Mouse (Mus musculus) v-Abl transformed pro-B cells (cell line): ENCODE data around the gene Gpr137b.
"Not testable (repeated sequence)": the region's sequence is repeated elsewhere in the genome, so short reads cannot be mapped to it uniquely, and the experiment has no call there.

Experiments used
- in situ Hi-C, 2 experiments: fragments of 400-800 bp; cut with MboI; formaldehyde crosslinking; loops; one replicate each; pipeline ENCODE4 v1.15.1; 2025; ENCODE audit not compliant: unreplicated experiment in 2 of 2

The Gpr137b gene

DNA sequence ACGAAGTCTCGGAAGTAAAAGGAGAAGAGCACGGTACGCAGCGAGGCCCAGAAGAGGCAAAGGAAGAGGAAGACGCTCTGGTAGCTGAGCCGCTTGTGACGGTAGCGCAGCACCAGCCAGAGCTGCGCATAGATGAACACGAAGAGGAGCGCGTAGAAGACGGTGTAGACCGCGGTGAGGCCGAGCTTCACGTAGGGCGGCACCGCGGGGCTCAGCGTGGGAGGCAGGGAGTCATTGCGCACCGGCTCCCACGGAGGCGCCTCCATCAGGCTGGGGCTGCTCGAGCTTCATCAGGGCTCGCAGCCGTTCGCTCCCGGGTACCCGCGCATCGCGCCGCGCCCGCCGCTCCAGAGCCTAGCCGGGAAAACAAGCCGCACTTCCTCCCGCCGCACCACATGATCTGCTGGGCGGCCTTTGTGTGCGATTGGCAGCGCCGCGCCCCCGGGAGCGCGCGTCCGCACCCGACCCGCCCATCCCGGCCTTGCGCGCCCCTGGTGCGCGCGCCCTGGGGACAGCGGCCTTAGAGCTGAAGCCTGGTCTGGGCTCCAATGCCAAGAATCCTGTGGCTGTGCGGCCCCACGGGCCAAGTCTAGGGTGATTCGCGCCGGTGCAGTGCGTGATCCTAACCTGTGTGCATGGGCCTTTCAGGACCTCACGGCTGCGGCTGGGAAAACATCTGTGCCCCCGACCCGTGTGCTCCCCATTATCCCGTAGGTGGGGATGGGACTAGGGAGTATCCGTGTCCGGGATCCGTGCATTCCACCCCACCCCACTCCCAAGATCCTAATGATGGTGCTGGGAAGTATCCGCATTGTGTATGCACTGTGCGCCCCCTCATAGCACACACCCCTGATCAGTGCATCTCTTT is at the start of gene Gpr137b:
Gene Gpr137b (minus strand): TSS at position 787 of the 868 bp plus-strand sequence.
- in situ Hi-C loops = not testable (repeated sequence)

DNA sequence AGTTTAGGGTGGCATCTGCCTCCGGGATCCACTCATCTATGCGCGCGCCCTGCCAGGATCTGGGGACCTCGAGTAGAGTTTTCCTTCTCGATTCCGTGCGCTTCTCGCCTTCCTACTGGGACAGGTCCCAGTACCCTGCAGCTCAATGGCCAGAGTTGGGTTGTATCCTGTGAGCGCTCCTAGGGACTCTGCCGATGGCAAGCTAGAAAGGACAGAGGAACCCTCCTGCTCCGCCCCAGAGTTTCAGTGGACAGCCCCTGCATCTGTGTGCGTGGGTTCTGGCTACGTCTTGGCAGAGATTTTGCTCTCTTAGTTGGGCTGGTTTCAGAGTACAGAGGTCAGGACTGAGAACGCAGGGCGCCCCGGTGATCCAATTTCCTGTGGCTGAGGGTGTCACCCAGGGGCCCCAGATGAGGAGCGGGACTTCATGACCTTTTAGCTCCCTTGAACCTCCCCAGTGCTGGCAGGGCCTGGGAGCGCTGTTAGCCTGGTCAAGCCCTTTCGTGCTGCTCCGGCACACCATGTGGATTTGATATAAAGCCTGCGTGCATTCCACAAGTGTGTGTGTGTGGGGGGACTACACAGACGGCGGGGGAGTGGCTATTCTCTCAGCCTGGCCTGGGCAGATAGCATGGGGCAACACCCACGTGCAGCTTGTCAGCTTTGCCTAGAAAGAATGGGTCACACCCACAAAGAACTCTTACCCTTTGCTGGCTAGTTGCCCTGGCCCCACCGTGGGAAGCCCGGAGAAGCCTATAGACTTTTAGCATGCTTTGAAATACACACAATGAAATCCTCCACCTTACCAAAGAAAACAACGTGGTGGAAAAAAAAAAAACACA is 44.5 kb upstream of the Gpr137b start:
- in situ Hi-C loops = not testable (repeated sequence)

GRCm38 (mm10) chr13:13437460-13438015 is 43.7 kb upstream of the Gpr137b start, which contains the start of gene Nid1:
Gene Nid1, plus strand, starts transcription at chr13:13437551.
- in situ Hi-C loops = not testable (repeated sequence)

GRCm38 (mm10) chr13:13436161-13436560 is 42.3 kb upstream of the Gpr137b start:
- in situ Hi-C loops = not testable (repeated sequence)

- in situ Hi-C loops = loop anchor here in 1 of 2 experiments (25.0 kb wide), 1 partner anchor 186 kb away; no protein-coding TSS in a partner anchor
Observed at GRCm38 (mm10) chr13:13423301-13423700, 29.5 kb upstream of the Gpr137b start.

GRCm38 (mm10) chr13:13418859-13419258 is 25.0 kb upstream of the Gpr137b start:
- in situ Hi-C loops = loop anchor here (5.0 to 25.0 kb wide), 5 partner anchors 94 to 492 kb away; no protein-coding TSS in a partner anchor

- in situ Hi-C loops = loop anchor here (5.0 to 25.0 kb wide), 5 partner anchors 91 to 489 kb away; no protein-coding TSS in a partner anchor
Observed at GRCm38 (mm10) chr13:13416007-13416337, 22.2 kb upstream of the Gpr137b start.

GRCm38 (mm10) chr13:13415120-13416006 is 21.5 kb upstream of the Gpr137b start:
- in situ Hi-C loops = loop anchor here (5.0 to 25.0 kb wide), 5 partner anchors 91 to 488 kb away; no protein-coding TSS in a partner anchor

GRCm38 (mm10) chr13:13414206-13414605 is 20.4 kb upstream of the Gpr137b start:
- in situ Hi-C loops = loop anchor here (10.0 to 25.0 kb wide), 3 partner anchors 89 to 479 kb away; no protein-coding TSS in a partner anchor

GRCm38 (mm10) chr13:13405511-13405910 is 11.7 kb upstream of the Gpr137b start:
- in situ Hi-C loops = loop anchor here in 1 of 2 experiments (25.0 kb wide), 1 partner anchor 168 kb away; no protein-coding TSS in a partner anchor

DNA sequence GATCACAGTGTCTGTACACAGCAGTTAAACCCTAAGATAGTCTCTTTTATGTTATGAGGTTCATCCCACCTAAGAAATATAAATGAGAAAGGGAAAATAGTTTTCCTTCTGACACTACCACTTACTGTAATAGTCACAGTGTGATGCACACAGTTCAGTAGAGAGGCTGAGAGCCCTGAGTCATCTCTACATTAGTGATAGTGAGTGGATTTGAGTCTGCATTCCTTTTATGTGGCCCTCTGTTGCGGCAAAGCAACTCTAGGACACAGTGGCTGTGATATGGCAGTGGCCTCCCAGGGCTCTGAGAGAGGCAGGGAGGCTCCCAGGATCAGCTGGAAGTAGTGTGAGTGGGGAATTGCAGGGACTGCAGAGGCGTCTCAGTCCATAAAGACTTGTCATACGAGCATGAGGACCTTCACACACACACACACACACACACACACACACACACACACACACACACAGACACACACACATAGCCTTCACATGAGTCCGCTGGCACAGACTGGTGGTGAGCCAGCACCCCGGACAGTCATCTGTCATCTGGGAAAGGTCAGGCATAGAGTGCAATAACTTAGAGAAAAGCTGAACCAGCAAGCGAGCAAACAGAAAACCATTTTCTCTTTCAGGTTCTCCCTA is 10.8 kb upstream of the Gpr137b start:
- in situ Hi-C loops = loop anchor here in 1 of 2 experiments (25.0 kb wide), 1 partner anchor 167 kb away; no protein-coding TSS in a partner anchor

GRCm38 (mm10) chr13:13403839-13404238 is 10.0 kb upstream of the Gpr137b start:
- in situ Hi-C loops = loop anchor here in 1 of 2 experiments (25.0 kb wide), 1 partner anchor 167 kb away; no protein-coding TSS in a partner anchor

GRCm38 (mm10) chr13:13403366-13403765 is 9.6 kb upstream of the Gpr137b start:
- in situ Hi-C loops = loop anchor here in 1 of 2 experiments (25.0 kb wide), 1 partner anchor 166 kb away; no protein-coding TSS in a partner anchor

DNA sequence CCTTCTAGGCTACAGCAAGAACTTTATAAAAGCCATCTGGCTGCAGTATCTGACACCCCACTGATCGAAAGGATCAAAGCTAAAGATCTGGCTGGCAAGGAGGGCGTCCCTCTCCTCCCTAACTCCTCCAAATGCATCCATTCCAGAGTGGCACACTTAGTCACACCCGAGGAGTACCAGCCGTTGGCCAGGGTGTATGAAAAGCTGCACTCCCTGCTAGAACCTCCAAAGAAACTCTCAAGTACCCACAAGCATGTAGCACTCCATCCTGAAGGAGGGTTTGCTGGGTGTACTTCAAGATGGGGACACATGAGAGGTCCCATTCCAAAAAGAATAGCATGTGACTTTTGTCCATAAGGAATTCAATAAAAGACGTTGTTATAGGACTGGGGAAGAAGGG is 9.0 kb upstream of the Gpr137b start:
- in situ Hi-C loops = loop anchor here in 1 of 2 experiments (25.0 kb wide), 1 partner anchor 166 kb away; no protein-coding TSS in a partner anchor

DNA sequence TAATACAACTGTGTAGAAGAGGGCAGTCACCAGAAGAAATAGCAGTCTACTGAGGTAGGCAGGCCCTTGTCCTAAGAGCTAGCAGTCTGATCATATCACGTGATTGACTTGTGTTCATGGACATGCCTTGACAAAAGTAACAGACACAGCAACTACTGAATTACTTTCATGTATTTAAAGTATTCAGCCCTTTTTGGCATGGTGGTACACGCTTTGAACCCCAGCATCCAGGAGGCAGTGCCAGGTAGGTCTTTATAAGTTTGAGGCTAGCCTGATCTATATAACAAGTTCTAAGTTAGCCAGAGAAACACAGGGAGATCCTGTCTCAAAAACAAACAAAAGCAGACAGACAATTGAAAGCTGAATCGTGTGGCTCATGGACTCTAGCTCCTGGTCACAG is 7.0 kb upstream of the Gpr137b start:
- in situ Hi-C loops = loop anchor here in 1 of 2 experiments (25.0 kb wide), 1 partner anchor 164 kb away; no protein-coding TSS in a partner anchor

DNA sequence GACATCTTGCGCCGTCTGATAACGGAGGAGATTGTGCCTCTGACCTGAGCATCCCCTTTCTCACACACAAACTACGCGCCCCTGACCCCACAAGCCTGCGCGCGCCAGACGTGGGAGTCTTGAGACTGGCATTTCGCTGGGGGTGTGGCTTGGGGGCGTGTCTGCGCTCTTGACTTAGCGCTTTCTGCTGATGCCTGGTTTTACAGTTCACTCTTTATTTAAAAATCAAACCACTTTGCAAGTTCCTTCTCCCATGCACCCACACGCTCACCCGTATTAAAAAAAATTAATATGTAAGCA is 232 bp upstream of the Gpr137b start:
- in situ Hi-C loops = not testable (repeated sequence)

GRCm38 (mm10) chr13:13378168-13378859 is 15.5 kb downstream of the Gpr137b start:
- in situ Hi-C loops = not testable (repeated sequence)

GRCm38 (mm10) chr13:13377180-13377579 is 16.6 kb downstream of the Gpr137b start:
- in situ Hi-C loops = no loop called here
